7 mouse cellular contexts compared by ENCODE assay signal in the genomic region with DNA sequence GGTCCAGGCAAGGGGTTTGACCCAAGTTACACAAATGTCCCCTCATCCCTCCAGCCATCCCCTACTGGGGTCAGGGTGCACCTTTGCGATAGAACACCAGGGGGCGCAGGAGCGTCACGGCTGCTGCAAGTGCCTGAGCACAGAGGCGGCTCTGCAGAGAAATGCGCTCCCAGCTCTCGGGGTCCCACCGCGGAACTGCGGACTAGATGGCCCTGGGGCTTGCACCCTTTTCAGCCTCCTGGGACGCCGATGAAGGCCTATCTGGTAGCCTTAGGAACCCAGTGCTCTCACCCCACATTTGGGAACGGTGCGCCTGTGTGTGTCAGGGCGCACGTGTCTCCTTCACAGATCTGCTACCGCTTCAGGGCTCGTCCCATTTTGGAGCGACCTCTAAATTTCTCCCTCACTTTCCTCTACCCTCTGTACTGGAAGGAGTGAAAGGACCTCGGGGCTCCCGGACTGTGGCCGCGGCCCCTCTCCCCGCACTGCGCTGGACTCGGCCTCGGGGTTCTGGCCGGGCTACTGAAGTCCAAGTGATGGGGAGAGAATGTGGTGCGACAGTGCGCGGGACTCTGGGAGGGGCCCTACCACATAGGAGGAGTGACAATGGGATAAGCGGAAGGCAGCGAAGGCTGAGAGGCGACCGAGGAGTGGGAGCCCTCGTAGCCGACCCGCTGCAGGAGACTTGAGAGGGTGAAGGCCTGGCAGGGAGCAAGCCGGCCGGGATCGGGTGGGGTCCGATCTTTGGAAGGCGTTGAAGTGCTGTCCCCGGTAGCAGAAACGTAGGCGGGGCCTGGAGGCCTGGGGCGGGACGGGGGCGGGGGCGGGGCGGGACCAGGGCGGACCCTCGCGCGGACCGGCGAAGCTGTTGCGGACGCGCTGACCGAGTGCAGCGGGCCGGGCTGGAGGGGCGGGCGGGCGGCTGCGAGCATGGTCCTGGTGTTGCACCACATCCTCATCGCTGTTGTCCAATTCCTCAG. TPM values are rescaled to one million over a fixed set of nuclear protein-coding genes. Genes with fewer than 3 reads are reported as not detected.
DNase-seq lines count a peak whose midpoint lies in the region; ATAC-seq and TF ChIP-seq lines count a peak whose summit lies in the region.

No protein-coding gene starts in this region.

- H3K36me3 ChIP-seq in intestine, postnatal 0 days (ENCODE audit: control insufficient read depth, insufficient read depth), result no peaks in the 10 kb centered on the region
- H3K36me3 ChIP-seq in midbrain, embryonic 11.5 days (ENCODE audit: control insufficient read depth, insufficient read depth, low read length), result no peaks in the 10 kb centered on the region

- peak overlapping the region; percentile 46 for H3K4me3 ChIP-seq in intestine, postnatal 0 days (ENCODE audit: low read depth, low read length)
- peak overlapping the region; percentile 48 for H3K4me3 ChIP-seq in midbrain, embryonic 11.5 days (ENCODE audit: low read depth, low read length)

- intact Hi-C loops in left cerebral cortex, postnatal 4 days (cut with DNase I), result loop anchor here (1.0 to 2.0 kb wide), 2 partner anchors 53 to 90 kb away; no protein-coding TSS in a partner anchor

- no peaks in the 10 kb centered on the region for H3K4me1 ChIP-seq in intestine, postnatal 0 days (replicated peaks; ENCODE audit: control insufficient read depth, insufficient read depth, low read length)
- H3K4me1 ChIP-seq in midbrain, embryonic 11.5 days (ENCODE audit: control insufficient read depth, insufficient read depth, low read length), result no peaks in the 10 kb centered on the region

- DNase-seq in adrenal gland, adult 8-10 months, result peak; percentile 75
- DNase-seq in embryo, embryonic 11.5 days (ENCODE audit: low read depth, low spot score), result peak; percentile 72
- DNase-seq in left cerebral cortex, postnatal 4 days, result peak; percentile 90
- DNase-seq in midbrain, embryonic 11.5 days (ENCODE audit: low spot score, missing footprints), result peak; percentile 99
- peak; percentile 96 for DNase-seq in right cerebral cortex, postnatal 4 days

- peaks cover 10% of the 10 kb centered on the region; the same call in 1 of the 2 replicates for H3K27me3 ChIP-seq in intestine, postnatal 0 days (replicated peaks; ENCODE audit: control insufficient read depth, insufficient read depth, low read length)
- H3K27me3 ChIP-seq in midbrain, embryonic 11.5 days (ENCODE audit: control insufficient read depth, insufficient read depth, low read length), result peaks cover 5% of the 10 kb centered on the region; the same call in 1 of the 2 replicates

- no peak overlapping the region for H3K27ac ChIP-seq in intestine, postnatal 0 days (ENCODE audit: low read depth, low read length)
- no peak overlapping the region for H3K27ac ChIP-seq in midbrain, embryonic 11.5 days (ENCODE audit: low read depth, low read length)

- peak overlapping the region; percentile 82 for H3K4me2 ChIP-seq in intestine, postnatal 0 days (replicated peaks; ENCODE audit: low read depth)
- peak overlapping the region; percentile 93 for H3K4me2 ChIP-seq in midbrain, embryonic 11.5 days

- WGBS in intestine, postnatal 0 days, result under 1% methylated on average over 61 of the region's 68 CpGs
- under 1% methylated on average over 63 of the region's 68 CpGs for WGBS in midbrain, embryonic 11.5 days

- no peaks in the 10 kb centered on the region for H3K9me3 ChIP-seq in intestine, postnatal 0 days (ENCODE audit: control insufficient read depth)
- H3K9me3 ChIP-seq in midbrain, embryonic 11.5 days (ENCODE audit: control insufficient read depth, low read length), result no peaks in the 10 kb centered on the region

- peak; percentile 99 for TF ChIP-seq CTCF in intestine, postnatal 0 days (IDR thresholded peaks at IDR 0.05; ENCODE audit: low read depth)

- ATAC-seq in granulocyte monocyte progenitor cell, adult 5-6 weeks (replicated peaks; ENCODE audit: poor library complexity, severe bottlenecking), result peak; percentile 67
- ATAC-seq in intestine, postnatal 0 days, result peak; percentile 65
- ATAC-seq in midbrain, embryonic 11.5 days (ENCODE audit: low FRiP score), result peak; percentile 84

- H3K9ac ChIP-seq in intestine, postnatal 0 days (ENCODE audit: low read depth, low read length), result peak overlapping the region; percentile 31; the same call in 1 of the 2 replicates
- peak overlapping the region; percentile 64 for H3K9ac ChIP-seq in midbrain, embryonic 11.5 days (ENCODE audit: low read length)

RNA-seq across cellular contexts. Expression of gene Pde2a, which starts 29.2 kb away (rescaled TPM):
- 100 to 1,000 TPM; 219 to 291 (median 255) TPM for total RNA-seq in adrenal gland, adult 8-10 months (2022)
- total RNA-seq in granulocyte monocyte progenitor cell, adult 5-6 weeks (2014; fragmentation: Nextera tagmentation), result 15.8 and 21.1 TPM in 2 replicates
- total RNA-seq in granulocyte monocyte progenitor cell, adult 5-6 weeks (2017), result 23.1 and 28.5 TPM in 2 replicates
- 11.1 and 11.2 TPM in 2 replicates for polyA plus RNA-seq in intestine, postnatal 0 days (2015; fragmentation: Nextera tagmentation; extraction: Ambion mirVana)
- 100 to 1,000 TPM; 173 to 179 TPM for total RNA-seq in left cerebral cortex, postnatal 4 days (2021)
- 11.1 and 13.0 TPM in 2 replicates for polyA plus RNA-seq in midbrain, embryonic 11.5 days (2014; fragmentation: Nextera tagmentation; extraction: Ambion mirVana)

RNA-seq across cellular contexts. Expression of gene Gm45837, which starts 40.0 kb away (rescaled TPM):
- 1 to 10 TPM in 2 of 4 experiments, not detected in 2; 4.4 to 8.6 TPM for total RNA-seq in adrenal gland, adult 8-10 months (2022)
- not detected in 2 replicates for total RNA-seq in granulocyte monocyte progenitor cell, adult 5-6 weeks (2014; fragmentation: Nextera tagmentation)
- total RNA-seq in granulocyte monocyte progenitor cell, adult 5-6 weeks (2017), result 2.6 TPM in 1 of 2 replicates, not detected in the other
- not detected in 2 replicates for polyA plus RNA-seq in intestine, postnatal 0 days (2015; fragmentation: Nextera tagmentation; extraction: Ambion mirVana)
- 1 to 10 TPM in 1 of 2 experiments, not detected in 1; 6.6 TPM for total RNA-seq in left cerebral cortex, postnatal 4 days (2021)
- polyA plus RNA-seq in midbrain, embryonic 11.5 days (2014; fragmentation: Nextera tagmentation; extraction: Ambion mirVana), result not detected in 2 replicates

Comparison
In these comparisons a context has a peak if more than half of its experiments do, and no peak if none do; other contexts are left out.
1. RNA of gene Pde2a, which starts 29.2 kb away (total RNA-seq): 219 to 291 TPM in adrenal gland, adult 8-10 months and 173 to 179 TPM in left cerebral cortex, postnatal 4 days; 15.8 to 28.5 TPM in granulocyte monocyte progenitor cell, adult 5-6 weeks; every median in the first group is over 4 times any median in the second.
2. Peak in every context shown above with its lines, with median percentiles within 50 percentile points of each other: DNase-seq and ATAC-seq.